Mouse (Mus musculus): ENCODE measurements around the gene Imp4. TPM values are rescaled to one million over a fixed set of nuclear protein-coding genes. Genes with fewer than 3 reads are reported as not detected.
A peak's percentile ranks its signal among the peaks of the same experiment; 100 is the strongest.

Gene Imp4
- polyA plus RNA-seq, 1 experiment, result 70.5 TPM

DNA sequence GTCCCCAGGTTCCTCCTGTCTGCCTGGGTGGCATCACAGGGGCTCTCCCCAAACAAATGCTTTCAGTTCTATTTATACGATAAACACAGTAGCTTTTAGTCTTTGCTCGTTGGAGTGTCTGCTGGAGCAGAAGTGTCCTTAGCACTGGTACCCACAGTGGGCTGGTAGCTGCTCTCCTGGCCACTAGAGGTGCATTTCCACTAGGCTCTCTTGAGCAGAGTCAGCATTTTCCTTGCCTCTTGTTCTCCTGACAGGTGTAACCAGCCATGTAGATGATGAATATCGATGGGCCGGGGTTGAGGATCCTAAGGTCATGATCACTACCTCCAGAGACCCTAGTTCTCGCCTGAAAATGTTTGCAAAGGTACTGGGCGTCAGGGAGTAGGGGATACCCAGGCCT, 3.5 kb downstream of the Imp4 start:
- Histone ChIP-seq H3ac (ENCODE audit: control insufficient read depth, insufficient read length, low read depth) (no peak overlapping the region), H3K79me3 (ENCODE audit: low read depth) (peaks cover 19% of the 10 kb centered on the region), H3K79me2 (ENCODE audit: control insufficient read depth, insufficient read depth) (peaks cover 30% of the 10 kb centered on the region), H3K36me3 (ENCODE audit: control insufficient read depth, insufficient read depth) (peaks cover 49% of the 10 kb centered on the region), H3K4me3 (ENCODE audit: insufficient read depth, poor library complexity, severe bottlenecking) (no peak overlapping the region), H3K27me3 (ENCODE audit: control insufficient read depth, insufficient read depth, insufficient read length) (no peaks in the 10 kb centered on the region)
- TF ChIP-seq USF1 (IDR thresholded peaks at IDR 0.05; ENCODE audit: low read depth) (no peak), CTCF (IDR thresholded peaks at IDR 0.05; ENCODE audit: control insufficient read depth, insufficient read depth, insufficient read length) (no peak), CEBPB (IDR thresholded peaks at IDR 0.05; ENCODE audit: low read depth) (no peak), MAX (IDR thresholded peaks at IDR 0.05) (no peak), FOSL1 (IDR thresholded peaks at IDR 0.05; ENCODE audit: insufficient read depth, low read length, poor library complexity, severe bottlenecking) (no peak), MYOG (IDR thresholded peaks at IDR 0.05; ENCODE audit: control insufficient read depth, extremely low read depth, insufficient read length) (no peak), MYOD1 (IDR thresholded peaks at IDR 0.05; ENCODE audit: control insufficient read depth, insufficient read length, low read depth) (no peak)

DNA sequence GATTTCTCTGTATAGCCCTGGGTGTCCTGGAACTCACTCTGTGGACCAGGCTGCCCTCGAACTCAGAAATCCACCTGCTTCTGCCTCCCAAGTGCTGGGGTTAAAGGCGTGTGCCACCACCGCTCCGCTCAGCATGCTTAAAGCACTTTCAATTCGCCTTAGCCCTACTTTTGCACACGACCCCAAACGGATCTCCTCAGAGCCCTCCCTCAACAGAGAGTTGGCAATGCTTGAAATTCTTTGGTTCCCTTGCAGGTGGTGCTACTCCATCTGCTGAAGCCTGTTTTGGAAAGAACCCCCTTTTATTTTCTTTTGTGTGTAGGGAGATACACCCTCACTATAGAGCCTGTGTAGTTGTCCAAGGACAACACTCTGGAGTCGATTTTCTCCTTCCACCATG, 18.8 kb downstream of the Imp4 start:
- Histone ChIP-seq H3ac (ENCODE audit: control insufficient read depth, insufficient read length, low read depth) (no peak overlapping the region), H3K27me3 (ENCODE audit: control insufficient read depth, insufficient read depth, insufficient read length) (peaks cover 7% of the 10 kb centered on the region), H3K79me2 (ENCODE audit: control insufficient read depth, insufficient read depth) (no peaks in the 10 kb centered on the region), H3K79me3 (ENCODE audit: low read depth) (no peaks in the 10 kb centered on the region), H3K36me3 (ENCODE audit: control insufficient read depth, insufficient read depth) (no peaks in the 10 kb centered on the region), H3K4me3 (ENCODE audit: insufficient read depth, poor library complexity, severe bottlenecking) (no peak overlapping the region)
- TF ChIP-seq MAX (IDR thresholded peaks at IDR 0.05) (no peak), USF1 (IDR thresholded peaks at IDR 0.05; ENCODE audit: low read depth) (no peak), MYOD1 (IDR thresholded peaks at IDR 0.05; ENCODE audit: control insufficient read depth, insufficient read length, low read depth) (no peak), MYOG (IDR thresholded peaks at IDR 0.05; ENCODE audit: control insufficient read depth, extremely low read depth, insufficient read length) (no peak), CEBPB (IDR thresholded peaks at IDR 0.05; ENCODE audit: low read depth) (no peak), FOSL1 (IDR thresholded peaks at IDR 0.05; ENCODE audit: insufficient read depth, low read length, poor library complexity, severe bottlenecking) (no peak), CTCF (IDR thresholded peaks at IDR 0.05; ENCODE audit: control insufficient read depth, insufficient read depth, insufficient read length) (no peak)

DNA sequence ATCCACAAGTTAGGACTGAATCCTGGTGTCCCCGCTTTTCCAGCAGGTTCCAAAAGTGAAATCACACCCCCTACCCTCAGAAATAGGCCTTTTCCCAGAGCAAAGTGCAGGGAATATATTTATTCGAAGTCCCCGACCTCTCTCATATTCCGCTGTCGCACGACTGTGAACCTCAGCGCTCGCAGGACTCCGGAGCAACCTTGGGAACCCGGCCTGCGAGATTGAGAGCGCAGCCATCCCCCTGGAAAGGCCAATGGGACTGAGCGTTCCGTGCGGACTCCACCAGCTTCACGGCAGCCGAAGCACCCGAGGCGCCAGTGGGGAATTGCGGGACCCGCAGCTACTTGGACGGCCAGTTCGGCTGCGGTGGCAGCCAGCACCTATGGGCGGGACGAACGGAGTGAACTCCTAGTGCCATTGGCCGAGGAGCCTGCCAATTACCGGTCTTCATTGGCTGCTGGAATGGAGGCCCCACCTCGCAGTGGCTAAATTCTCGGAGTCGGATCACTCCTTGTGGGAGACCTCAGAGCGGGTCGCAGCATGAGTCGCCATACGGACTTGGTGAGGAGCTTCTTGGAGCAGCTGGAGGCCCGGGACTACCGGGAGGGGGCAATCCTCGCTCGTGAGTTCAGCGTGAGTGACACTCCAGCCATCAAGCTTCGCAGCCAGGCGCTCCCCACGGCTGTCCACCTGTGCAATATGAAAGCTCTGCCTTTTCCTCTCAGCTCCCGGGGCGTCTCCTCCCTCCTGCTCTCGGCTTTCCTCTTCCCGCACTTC, 19.8 kb downstream of the Imp4 start, which contains the start of gene Ptpn18:
Gene Ptpn18, plus strand, starts transcription at position 479 of the 777 bp plus-strand sequence.
- Histone ChIP-seq H3ac (ENCODE audit: control insufficient read depth, insufficient read length, low read depth) (peak within 1 kb of the TSS; percentile 44), H3K79me3 (ENCODE audit: low read depth) (no peaks in the 10 kb centered on the region), H3K36me3 (ENCODE audit: control insufficient read depth, insufficient read depth) (no peaks in the 10 kb centered on the region), H3K79me2 (ENCODE audit: control insufficient read depth, insufficient read depth) (no peaks in the 10 kb centered on the region), H3K27me3 (ENCODE audit: control insufficient read depth, insufficient read depth, insufficient read length) (peaks cover 7% of the 10 kb centered on the region), H3K4me3 (ENCODE audit: insufficient read depth, poor library complexity, severe bottlenecking) (no peak within 1 kb of the TSS)
- TF ChIP-seq CTCF (IDR thresholded peaks at IDR 0.05; ENCODE audit: control insufficient read depth, insufficient read depth, insufficient read length) (no peak), FOSL1 (IDR thresholded peaks at IDR 0.05; ENCODE audit: insufficient read depth, low read length, poor library complexity, severe bottlenecking) (no peak), MAX (IDR thresholded peaks at IDR 0.05) (no peak)

DNA sequence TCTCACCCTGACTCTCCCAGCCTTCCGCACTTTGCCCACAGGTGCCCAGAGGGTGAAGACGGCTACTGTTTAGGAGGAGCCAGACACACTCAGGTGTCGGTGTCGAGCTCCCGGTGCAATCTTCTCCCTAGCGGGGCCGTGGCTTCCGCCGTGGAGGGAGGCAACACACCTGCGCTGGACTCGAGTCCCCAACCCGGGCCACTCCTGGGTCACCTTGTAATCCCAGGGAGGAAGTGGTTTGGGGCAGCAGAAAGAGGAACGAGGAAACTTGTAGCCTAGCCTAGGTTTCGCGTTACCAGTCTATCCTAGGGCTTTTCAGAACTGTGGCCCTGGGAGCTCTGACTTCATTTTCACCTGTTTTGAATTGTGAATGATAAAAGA, 20.4 kb downstream of the Imp4 start:
- Histone ChIP-seq H3K4me3 (ENCODE audit: insufficient read depth, poor library complexity, severe bottlenecking) (no peak overlapping the region), H3K27me3 (ENCODE audit: control insufficient read depth, insufficient read depth, insufficient read length) (peaks cover 7% of the 10 kb centered on the region), H3K79me2 (ENCODE audit: control insufficient read depth, insufficient read depth) (no peaks in the 10 kb centered on the region), H3K36me3 (ENCODE audit: control insufficient read depth, insufficient read depth) (no peaks in the 10 kb centered on the region), H3ac (ENCODE audit: control insufficient read depth, insufficient read length, low read depth) (peak overlapping the region; percentile 28), H3K79me3 (ENCODE audit: low read depth) (no peaks in the 10 kb centered on the region)
- TF ChIP-seq MAX (IDR thresholded peaks at IDR 0.05) (no peak), FOSL1 (IDR thresholded peaks at IDR 0.05; ENCODE audit: insufficient read depth, low read length, poor library complexity, severe bottlenecking) (no peak), USF1 (IDR thresholded peaks at IDR 0.05; ENCODE audit: low read depth) (no peak), MYOD1 (IDR thresholded peaks at IDR 0.05; ENCODE audit: control insufficient read depth, insufficient read length, low read depth) (no peak), CTCF (IDR thresholded peaks at IDR 0.05; ENCODE audit: control insufficient read depth, insufficient read depth, insufficient read length) (no peak)

DNA sequence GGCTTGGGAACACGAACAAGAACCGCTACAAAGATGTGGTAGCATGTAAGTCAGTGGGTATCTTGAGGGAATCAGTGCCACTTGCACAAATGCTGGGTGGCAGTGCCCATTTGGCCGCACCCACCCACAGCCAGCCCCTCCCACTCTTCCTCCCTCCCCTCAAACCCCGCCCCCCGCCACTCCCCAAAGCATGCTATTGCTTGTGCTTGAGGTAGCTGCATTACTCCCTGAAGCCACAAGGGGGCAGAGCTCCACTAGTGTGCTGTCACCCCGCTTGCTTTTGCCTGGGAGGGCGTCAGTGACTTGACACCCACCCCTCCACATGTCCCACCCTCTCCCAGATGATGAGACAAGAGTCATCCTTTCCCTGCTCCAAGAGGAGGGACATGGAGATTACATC, 23.1 kb downstream of the Imp4 start:
- Histone ChIP-seq H3ac (ENCODE audit: control insufficient read depth, insufficient read length, low read depth) (no peak overlapping the region), H3K79me2 (ENCODE audit: control insufficient read depth, insufficient read depth) (no peaks in the 10 kb centered on the region), H3K36me3 (ENCODE audit: control insufficient read depth, insufficient read depth) (no peaks in the 10 kb centered on the region), H3K27me3 (ENCODE audit: control insufficient read depth, insufficient read depth, insufficient read length) (peaks cover 7% of the 10 kb centered on the region), H3K79me3 (ENCODE audit: low read depth) (no peaks in the 10 kb centered on the region), H3K4me3 (ENCODE audit: insufficient read depth, poor library complexity, severe bottlenecking) (no peak overlapping the region)
- peak; percentile 52 for TF ChIP-seq CTCF (IDR thresholded peaks at IDR 0.05; ENCODE audit: control insufficient read depth, insufficient read depth, insufficient read length)
- TF ChIP-seq MYOD1 (IDR thresholded peaks at IDR 0.05; ENCODE audit: control insufficient read depth, insufficient read length, low read depth), result no peak

DNA sequence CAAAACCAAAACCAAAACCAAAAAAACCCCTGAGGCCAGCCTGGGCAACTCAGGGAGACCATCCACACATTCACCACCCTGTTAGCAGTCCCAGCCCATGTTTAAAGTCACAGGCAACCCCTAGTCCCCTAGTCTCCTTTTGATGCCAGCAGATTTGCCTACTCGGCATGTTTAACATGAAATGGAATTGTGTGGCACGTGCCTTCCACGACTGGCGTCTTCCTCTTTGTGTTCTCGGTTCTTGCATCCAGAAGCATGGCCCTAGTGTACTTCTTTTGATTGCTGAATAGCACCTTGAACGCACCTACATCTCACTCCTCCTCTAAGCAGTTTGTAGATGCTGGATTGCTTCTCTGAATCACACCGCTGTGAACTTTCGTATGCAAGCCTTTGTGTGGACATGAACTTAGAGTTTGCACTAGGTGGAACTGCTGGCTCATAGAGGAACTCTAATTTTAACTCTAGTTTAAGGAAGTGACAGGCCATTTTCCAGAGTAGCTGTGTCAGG, 24.7 kb downstream of the Imp4 start:
- TF ChIP-seq USF1 (IDR thresholded peaks at IDR 0.05; ENCODE audit: low read depth) (no peak), MAX (IDR thresholded peaks at IDR 0.05) (no peak), MYOG (IDR thresholded peaks at IDR 0.05; ENCODE audit: control insufficient read depth, extremely low read depth, insufficient read length) (no peak), CTCF (IDR thresholded peaks at IDR 0.05; ENCODE audit: control insufficient read depth, insufficient read depth, insufficient read length) (no peak), MYOD1 (IDR thresholded peaks at IDR 0.05; ENCODE audit: control insufficient read depth, insufficient read length, low read depth) (no peak), FOSL1 (IDR thresholded peaks at IDR 0.05; ENCODE audit: insufficient read depth, low read length, poor library complexity, severe bottlenecking) (no peak), CEBPB (IDR thresholded peaks at IDR 0.05; ENCODE audit: low read depth) (no peak)
- Histone ChIP-seq H3ac (ENCODE audit: control insufficient read depth, insufficient read length, low read depth) (no peak overlapping the region), H3K4me3 (ENCODE audit: insufficient read depth, poor library complexity, severe bottlenecking) (no peak overlapping the region), H3K79me3 (ENCODE audit: low read depth) (no peaks in the 10 kb centered on the region), H3K36me3 (ENCODE audit: control insufficient read depth, insufficient read depth) (no peaks in the 10 kb centered on the region), H3K27me3 (ENCODE audit: control insufficient read depth, insufficient read depth, insufficient read length) (peaks cover 7% of the 10 kb centered on the region), H3K79me2 (ENCODE audit: control insufficient read depth, insufficient read depth) (no peaks in the 10 kb centered on the region)

Data from C2C12 (cell line).